Mouse (Mus musculus) MEL (cell line): ENCODE measurements around the gene Gpr34. TPM values are rescaled to one million over a fixed set of nuclear protein-coding genes. Genes with fewer than 3 reads are reported as not detected.

Experiments
- DNase-seq: peaks from one replicate; pipeline ENCODE4 v3.0.0; 2011; ENCODE audit warnings: low read depth, low spot score
- H3K27ac ChIP-seq: 2 replicates; pipeline ENCODE4 v1.5.1; 2012; ENCODE audit warnings: low read depth, mild to moderate bottlenecking, control low read depth, low read length, moderate library complexity; ENCODE audit not compliant: control insufficient read depth
- H3K27me3 ChIP-seq, 2 experiments: fragments of 150-350 bp in 1 of 2; sonication (generic) in 1 of 2; 2 replicates each; pipeline ENCODE4 v1.6.1; 2012; ENCODE audit warnings: low read length in 2 of 2, mild to moderate bottlenecking in 2 of 2, improper control_type of control experiment in 1 of 2, moderate library complexity in 1 of 2; ENCODE audit not compliant: insufficient read depth in 2 of 2, control insufficient read depth in 1 of 2
- H3K36me3 ChIP-seq, 2 experiments: 2 replicates each; pipeline ENCODE4 v1.6.1; 2012 to 2014; ENCODE audit warnings: low read length in 2 of 2, improper control_type of control experiment in 1 of 2, inconsistent platforms in 1 of 2, mild to moderate bottlenecking in 1 of 2; ENCODE audit not compliant: insufficient read depth in 2 of 2, control insufficient read depth in 1 of 2
- H3K4me1 ChIP-seq, 2 experiments: fragments of 150-350 bp in 1 of 2; sonication (generic) in 1 of 2; 2 replicates each; pipeline ENCODE4 v1.6.1; 2012; ENCODE audit warnings: low read length in 2 of 2, improper control_type of control experiment in 1 of 2, mild to moderate bottlenecking in 1 of 2; ENCODE audit not compliant: insufficient read depth in 2 of 2, control insufficient read depth in 1 of 2
- H3K4me3 ChIP-seq, 2 experiments: fragments of 150-350 bp in 1 of 2; sonication (generic) in 1 of 2; 2 replicates each; pipeline ENCODE4 v1.5.1; 2012; ENCODE audit warnings: low read depth in 2 of 2, low read length in 2 of 2, mild to moderate bottlenecking in 2 of 2, moderate library complexity in 2 of 2, control low read depth in 1 of 2, improper control_type of control experiment in 1 of 2; ENCODE audit not compliant: control insufficient read depth in 1 of 2, insufficient read depth in 1 of 2
- H3K79me2 ChIP-seq: 2 replicates; pipeline ENCODE4 v1.6.1; 2012; ENCODE audit warnings: mild to moderate bottlenecking, low read length, moderate library complexity; ENCODE audit not compliant: control insufficient read depth, poor library complexity, insufficient read depth
- H3K9ac ChIP-seq: 2 replicates; pipeline ENCODE4 v1.6.1; 2012; ENCODE audit warnings: low read depth, mild to moderate bottlenecking, control low read depth, low read length, moderate library complexity; ENCODE audit not compliant: control insufficient read depth, poor library complexity, severe bottlenecking
- H3K9me3 ChIP-seq: fragments of 150-350 bp; sonication (generic); replicated peaks from 2 replicates; pipeline ENCODE4 v1.6.1; 2012; ENCODE audit warnings: mild to moderate bottlenecking, low read length, improper control_type of control experiment, moderate library complexity; ENCODE audit not compliant: insufficient read depth
- BHLHE40 ChIP-seq: IDR thresholded peaks from 2 replicates; pipeline ENCODE4 v1.6.1; 2012; ENCODE audit warnings: low read depth, mild to moderate bottlenecking, inconsistent platforms, low read length, improper control_type of control experiment, borderline replicate concordance
- CHD1 ChIP-seq: IDR thresholded peaks from 2 replicates; pipeline ENCODE4 v1.6.1; 2012; ENCODE audit warnings: low read depth, mild to moderate bottlenecking, inconsistent platforms, low read length, improper control_type of control experiment
- E2F4 ChIP-seq: IDR thresholded peaks from 2 replicates; pipeline ENCODE4 v1.6.1; 2011; ENCODE audit warnings: low read depth, low read length, improper control_type of control experiment, borderline replicate concordance
- ELF1 ChIP-seq: IDR thresholded peaks from 2 replicates; pipeline ENCODE4 v1.6.1; 2014; ENCODE audit warnings: low read depth, mild to moderate bottlenecking, inconsistent platforms, low read length, improper control_type of control experiment, moderate library complexity
- ETS1 ChIP-seq: IDR thresholded peaks from 2 replicates; pipeline ENCODE4 v1.6.1; 2012; ENCODE audit warnings: low read depth, mild to moderate bottlenecking, inconsistent platforms, low read length, improper control_type of control experiment, moderate library complexity
- HCFC1 ChIP-seq: IDR thresholded peaks from 2 replicates; pipeline ENCODE4 v1.6.1; 2012; ENCODE audit warnings: low read depth, mild to moderate bottlenecking, inconsistent platforms, low read length, improper control_type of control experiment, moderate library complexity
- JUND ChIP-seq: IDR thresholded peaks from 2 replicates; pipeline ENCODE4 v1.6.1; 2011; ENCODE audit warnings: low read depth, mild to moderate bottlenecking, improper control_type of control experiment, low read length
- KAT2A ChIP-seq: conservative IDR thresholded peaks from 2 replicates; pipeline ENCODE4 v1.6.1; 2012; ENCODE audit warnings: low read depth, low read length, improper control_type of control experiment, inconsistent platforms
- MAFK ChIP-seq: IDR thresholded peaks from 2 replicates; pipeline ENCODE4 v1.6.1; 2011; ENCODE audit warnings: low read depth, mild to moderate bottlenecking, low read length, improper control_type of control experiment, borderline replicate concordance
- MAX ChIP-seq: IDR thresholded peaks from 2 replicates; pipeline ENCODE4 v1.6.1; 2011; ENCODE audit warnings: low read length, improper control_type of control experiment
- MAZ ChIP-seq: IDR thresholded peaks from 2 replicates; pipeline ENCODE4 v1.6.1; 2012; ENCODE audit warnings: low read depth, mild to moderate bottlenecking, inconsistent platforms, low read length, improper control_type of control experiment
- MXI1 ChIP-seq: IDR thresholded peaks from 2 replicates; pipeline ENCODE4 v1.6.1; 2011; ENCODE audit warnings: mild to moderate bottlenecking, low read depth, low read length, improper control_type of control experiment
- MYB ChIP-seq: IDR thresholded peaks from 2 replicates; pipeline ENCODE4 v1.6.1; 2011; ENCODE audit warnings: mild to moderate bottlenecking, low read depth, low read length, improper control_type of control experiment
- MYC ChIP-seq: IDR thresholded peaks from 2 replicates; pipeline ENCODE4 v1.6.1; 2011; ENCODE audit warnings: low read depth, mild to moderate bottlenecking, low read length, improper control_type of control experiment, moderate library complexity
- NELFE ChIP-seq: IDR thresholded peaks from 2 replicates; pipeline ENCODE4 v1.6.1; 2011; ENCODE audit warnings: low read depth, low read length, improper control_type of control experiment
- POLR2A ChIP-seq, 2 experiments: IDR thresholded peaks; 2 replicates each; pipeline ENCODE4 v1.6.1; 2011 to 2012; ENCODE audit warnings: low read length in 2 of 2, mild to moderate bottlenecking in 2 of 2, control low read depth in 1 of 2, improper control_type of control experiment in 1 of 2, low read depth in 1 of 2, moderate library complexity in 1 of 2; ENCODE audit not compliant: control insufficient read depth in 1 of 2, insufficient read depth in 1 of 2, poor library complexity in 1 of 2
- POLR2AphosphoS2 ChIP-seq: IDR thresholded peaks from 2 replicates; pipeline ENCODE4 v1.6.1; 2011; ENCODE audit warnings: low read length, improper control_type of control experiment
- POLR2AphosphoS5 ChIP-seq: IDR thresholded peaks from 2 replicates; pipeline ENCODE4 v1.6.1; 2012; ENCODE audit warnings: low read depth, borderline replicate concordance, mild to moderate bottlenecking, inconsistent platforms, low read length, moderate library complexity, mixed read lengths
- RAD21 ChIP-seq: IDR thresholded peaks from 2 replicates; pipeline ENCODE4 v1.6.1; 2011; ENCODE audit warnings: mild to moderate bottlenecking, low read depth, low read length, improper control_type of control experiment
- SMC3 ChIP-seq: IDR thresholded peaks from 2 replicates; pipeline ENCODE4 v1.6.1; 2011; ENCODE audit warnings: low read depth, low read length, improper control_type of control experiment
- TAL1 ChIP-seq: IDR thresholded peaks from 2 replicates; pipeline ENCODE4 v1.6.1; 2012; ENCODE audit warnings: mild to moderate bottlenecking, inconsistent platforms, low read length, moderate library complexity, mixed read lengths
- TBP ChIP-seq: IDR thresholded peaks from 2 replicates; pipeline ENCODE4 v1.8.0; 2011; ENCODE audit warnings: low read depth, low read length, improper control_type of control experiment
- TCF12 ChIP-seq: IDR thresholded peaks from 2 replicates; pipeline ENCODE4 v1.6.1; 2014; ENCODE audit warnings: low read depth, mild to moderate bottlenecking, inconsistent platforms, low read length, improper control_type of control experiment, moderate library complexity
- UBTF ChIP-seq: IDR thresholded peaks from 2 replicates; pipeline ENCODE4 v1.6.1; 2012; ENCODE audit warnings: low read depth, mild to moderate bottlenecking, inconsistent platforms, low read length, improper control_type of control experiment, moderate library complexity, borderline replicate concordance; ENCODE audit not compliant: insufficient read depth
- USF1 ChIP-seq: IDR thresholded peaks from 2 replicates; pipeline ENCODE4 v1.6.1; 2014; ENCODE audit warnings: low read depth, mild to moderate bottlenecking, inconsistent platforms, low read length, improper control_type of control experiment, moderate library complexity
- ZC3H11A ChIP-seq: IDR thresholded peaks from 2 replicates; pipeline ENCODE4 v1.6.1; 2012; ENCODE audit warnings: low read depth, mild to moderate bottlenecking, inconsistent platforms, low read length, improper control_type of control experiment
- ZNF384 ChIP-seq: IDR thresholded peaks from 2 replicates; pipeline ENCODE4 v1.6.1; 2012; ENCODE audit warnings: low read depth, mild to moderate bottlenecking, inconsistent platforms, low read length, improper control_type of control experiment
- polyA plus RNA-seq, 2 experiments: library from polyadenylated mRNA; stranded (reverse) in 1 of 2; unstranded in 1 of 2; fragments of >175 nt in 1 of 2; fragments of >200 nt in 1 of 2; gene quantifications; 2 replicates each; pipeline versions ENCODE4 v1.2.1 to v1.2.4; 2012; ENCODE audit warnings: low replicate concordance in 2 of 2, low read depth in 1 of 2; ENCODE audit not compliant: insufficient read length in 2 of 2, insufficient read depth in 1 of 2, missing spikeins in 1 of 2
- total RNA-seq: library from RNA; depleted of rRNA; stranded (reverse); fragments of 300-350 nt; gene quantifications from 2 replicates; pipeline ENCODE4 v1.2.3, GENCODE M21; 2012

The Gpr34 gene
- total and polyA plus RNA-seq, 3 experiments: 0.04 TPM; not detected in 2

DNA sequence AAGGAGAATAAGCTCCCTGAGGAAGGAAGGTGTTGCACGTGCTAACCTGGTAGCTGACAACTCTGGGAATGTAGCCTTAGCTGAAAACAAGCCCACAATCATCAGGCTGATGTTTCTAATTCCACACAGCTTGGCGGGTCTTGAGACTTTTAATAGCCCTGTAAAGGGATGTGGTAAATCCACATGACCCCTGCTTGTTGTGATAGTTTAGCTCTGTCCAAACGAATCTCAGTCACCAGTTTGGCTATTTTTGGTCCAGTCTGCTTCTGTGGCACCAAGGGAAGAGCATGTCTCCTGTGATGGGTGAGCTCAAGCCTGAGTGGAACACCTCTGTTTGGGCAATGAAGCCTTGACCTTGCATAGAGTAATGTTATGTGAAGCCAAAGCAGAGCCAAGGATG, 25.1 kb upstream of the Gpr34 start:
- no peak overlapping the region for H3K4me3 ChIP-seq
- no peak for DNase-seq
- no peak for TF ChIP-seq MYB
- no peak for TF ChIP-seq E2F4
- TF ChIP-seq HCFC1: no peak
- TF ChIP-seq POLR2AphosphoS2: no peak
- TF ChIP-seq TAL1: no peak
- TF ChIP-seq ZNF384: no peak
- TF ChIP-seq ZC3H11A: no peak
- no peak for TF ChIP-seq MAZ
- no peak for TF ChIP-seq UBTF
- H3K9me3 ChIP-seq: no peaks in the 10 kb centered on the region
- H3K9ac ChIP-seq: no peak overlapping the region
- H3K27me3 ChIP-seq: no peaks in the 10 kb centered on the region
- H3K27ac ChIP-seq: no peak overlapping the region
- H3K79me2 ChIP-seq: 0 out of 2 replicates have a peak, but pooled peaks cover 2% of the 10 kb centered on the region
- H3K36me3 ChIP-seq: peaks cover 0 to 9% of the 10 kb centered on the region in 2 experiments; a peak in 2 of 4 replicates
- H3K4me1 ChIP-seq: peaks cover 5 to 8% of the 10 kb centered on the region in 2 experiments

GRCm38 (mm10) chrX:13607752-13608151, 24.1 kb upstream of the Gpr34 start:
- Histone ChIP-seq H3K9me3 (no peaks in the 10 kb centered on the region), H3K27me3 (no peaks in the 10 kb centered on the region), H3K9ac (no peak overlapping the region), H3K27ac (no peak overlapping the region), H3K79me2 (0 out of 2 replicates have a peak, but pooled peaks cover 2% of the 10 kb centered on the region), H3K4me3 (no peak overlapping the region), H3K36me3 (peaks cover 0 to 15% of the 10 kb centered on the region in 2 experiments; a peak in 2 of 4 replicates), H3K4me1 (peaks cover 5 to 18% of the 10 kb centered on the region in 2 experiments)
- no peak for DNase-seq
- TF ChIP-seq POLR2AphosphoS5 (no peak), TBP (no peak)

GRCm38 (mm10) chrX:13611114-13611513, 20.8 kb upstream of the Gpr34 start:
- Histone ChIP-seq H3K4me3 (no peak overlapping the region), H3K79me2 (0 out of 2 replicates have a peak, but pooled peaks cover 2% of the 10 kb centered on the region), H3K9me3 (no peaks in the 10 kb centered on the region), H3K27ac (peak overlapping the region; percentile 74), H3K9ac (peak overlapping the region; percentile 44), H3K27me3 (no peaks in the 10 kb centered on the region), H3K36me3 (peaks cover 0 to 17% of the 10 kb centered on the region in 2 experiments; a peak in 2 of 4 replicates), H3K4me1 (peaks cover 5 to 21% of the 10 kb centered on the region in 2 experiments)
- peak; percentile 34 for DNase-seq
- TF ChIP-seq POLR2A (IDR thresholded peaks at IDR 0.05; ENCODE audit: control insufficient read depth in 1 of 2, insufficient read depth in 1 of 2, low read depth in 1 of 2, low read length in 2 of 2, poor library complexity in 1 of 2) (no peak), POLR2AphosphoS5 (no peak), KAT2A (no peak), MAFK (no peak), MXI1 (no peak; the same call in 1 of the 2 replicates), RAD21 (no peak), SMC3 (no peak), JUND (no peak), MYB (no peak), MAZ (no peak), ZNF384 (no peak), CHD1 (no peak), ETS1 (peak; percentile 67), ELF1 (no peak), MYC (no peak), USF1 (peak; percentile 56; the same call in 1 of the 2 replicates), NELFE (no peak), TCF12 (0 out of 2 replicates have a peak, but pooled peaks have one; percentile 22), BHLHE40 (no peak), MAX (peak; percentile 49)
